Mouse (Mus musculus) induced T-regulatory cell, adult 2 months (primary cell): ENCODE measurements around the gene Sf3a3.

Experiments used
- DNase-seq: peaks from one replicate; pipeline ENCODE4 v3.0.0-alpha.2; 2012; ENCODE audit warnings: low read depth

The Sf3a3 gene

GRCm38 (mm10) chr4:124738783-124739182, 24.2 kb downstream of the Sf3a3 start:
- DNase-seq, result no peak

- DNase-seq, result peak; percentile 66
Observed at GRCm38 (mm10) chr4:124741376-124742343, 27.1 kb downstream of the Sf3a3 start, which contains the start of gene Inpp5b. Gene Inpp5b (plus strand): TSS chr4:124741850.

GRCm38 (mm10) chr4:124742839-124743238, 28.3 kb downstream of the Sf3a3 start:
- no peak for DNase-seq

GRCm38 (mm10) chr4:124746577-124746976, 32.0 kb downstream of the Sf3a3 start:
- no peak for DNase-seq

- no peak for DNase-seq
Observed at GRCm38 (mm10) chr4:124747851-124748250, 33.3 kb downstream of the Sf3a3 start.

- DNase-seq, result peak; percentile 98
Observed at GRCm38 (mm10) chr4:124751300-124752250, 37.0 kb downstream of the Sf3a3 start.

GRCm38 (mm10) chr4:124752281-124753199, 38.0 kb downstream of the Sf3a3 start:
- DNase-seq, result peak; percentile 81

- peak; percentile 59 for DNase-seq
Observed at GRCm38 (mm10) chr4:124755526-124755925, 41.0 kb downstream of the Sf3a3 start.

- no peak for DNase-seq
Observed at GRCm38 (mm10) chr4:124759305-124759811, 44.8 kb downstream of the Sf3a3 start.

- no peak for DNase-seq
Observed at GRCm38 (mm10) chr4:124761201-124761600, 46.6 kb downstream of the Sf3a3 start.

- no peak for DNase-seq
Observed at GRCm38 (mm10) chr4:124762858-124763452, 48.4 kb downstream of the Sf3a3 start.

GRCm38 (mm10) chr4:124765802-124766565, 51.4 kb downstream of the Sf3a3 start:
- no peak for DNase-seq

GRCm38 (mm10) chr4:124766566-124766940, 52.0 kb downstream of the Sf3a3 start:
- no peak for DNase-seq

- peak; percentile 33 for DNase-seq
Observed at GRCm38 (mm10) chr4:124768963-124769591, 54.5 kb downstream of the Sf3a3 start.

- DNase-seq, result peak; percentile 18
Observed at GRCm38 (mm10) chr4:124770624-124771023, 56.0 kb downstream of the Sf3a3 start.

- no peak for DNase-seq
Observed at GRCm38 (mm10) chr4:124772125-124772524, 57.5 kb downstream of the Sf3a3 start.

- DNase-seq, result no peak
Observed at GRCm38 (mm10) chr4:124773449-124773848, 58.9 kb downstream of the Sf3a3 start.

- no peak for DNase-seq
Observed at GRCm38 (mm10) chr4:124773995-124774394, 59.4 kb downstream of the Sf3a3 start.

GRCm38 (mm10) chr4:124774429-124774828, 59.9 kb downstream of the Sf3a3 start:
- no peak for DNase-seq
